Mouse (Mus musculus) heart, embryonic 12.5 days (tissue): ENCODE measurements around the gene Bscl2. TPM values are rescaled to one million over a fixed set of nuclear protein-coding genes. Genes with fewer than 3 reads are reported as not detected.

Experiments
- ATAC-seq: fragments of 200-750 bp; cut with Nextera tagmentation; 2 replicates; pipeline ENCODE4 v1.8.0; 2017; ENCODE audit warnings: moderate TSS enrichment, moderate library complexity; ENCODE audit not compliant: insufficient number of reproducible peaks, low FRiP score
- H3K27ac ChIP-seq: fragments of 300-500 bp; sonication (generic); 2 replicates; pipeline ENCODE4 v1.5.1; 2016; ENCODE audit warnings: mild to moderate bottlenecking, moderate library complexity; ENCODE audit not compliant: poor library complexity, severe bottlenecking
- H3K27me3 ChIP-seq: fragments of 300-500 bp; sonication (generic); replicated peaks from 2 replicates; pipeline ENCODE4 v1.6.1; 2016; ENCODE audit warnings: mild to moderate bottlenecking, moderate library complexity
- H3K36me3 ChIP-seq: fragments of 300-500 bp; sonication (generic); 2 replicates; pipeline ENCODE4 v1.6.1; 2016; ENCODE audit warnings: mild to moderate bottlenecking, moderate library complexity
- H3K4me1 ChIP-seq: fragments of 300-500 bp; sonication (generic); replicated peaks from 2 replicates; pipeline ENCODE4 v1.6.1; 2016; ENCODE audit warnings: mild to moderate bottlenecking
- H3K4me2 ChIP-seq: fragments of 300-500 bp; sonication (generic); 2 replicates; pipeline ENCODE4 v1.6.1; 2016; ENCODE audit warnings: mild to moderate bottlenecking, moderate library complexity
- H3K4me3 ChIP-seq: fragments of 300-500 bp; sonication (generic); 2 replicates; pipeline ENCODE4 v1.5.1; 2016; ENCODE audit warnings: mild to moderate bottlenecking
- H3K9ac ChIP-seq: fragments of 300-500 bp; sonication (generic); 2 replicates; pipeline ENCODE4 v1.6.1; 2016; ENCODE audit warnings: mild to moderate bottlenecking, moderate library complexity
- H3K9me3 ChIP-seq: fragments of 300-500 bp; sonication (generic); replicated peaks from 2 replicates; pipeline ENCODE4 v1.6.1; 2016; ENCODE audit warnings: mild to moderate bottlenecking, moderate library complexity
- WGBS: fragments of 180-500 bp; shearing (Covaris S2); methylation state at CpG from one replicate; pipeline ENCODE4 v1.1.7; 2016; 5-methylcytosine and 5-hydroxymethylcytosine counted together
- polyA plus RNA-seq: library from polyadenylated mRNA; unstranded; fragments of >200 nt; fragmentation: Nextera tagmentation; extraction: Ambion mirVana; gene quantifications from 2 replicates; pipeline ENCODE4 v1.2.1, GENCODE M21; 2016

The Bscl2 gene
- polyA plus RNA-seq, 1 experiment from 2014 or later = 41.1 TPM

DNA sequence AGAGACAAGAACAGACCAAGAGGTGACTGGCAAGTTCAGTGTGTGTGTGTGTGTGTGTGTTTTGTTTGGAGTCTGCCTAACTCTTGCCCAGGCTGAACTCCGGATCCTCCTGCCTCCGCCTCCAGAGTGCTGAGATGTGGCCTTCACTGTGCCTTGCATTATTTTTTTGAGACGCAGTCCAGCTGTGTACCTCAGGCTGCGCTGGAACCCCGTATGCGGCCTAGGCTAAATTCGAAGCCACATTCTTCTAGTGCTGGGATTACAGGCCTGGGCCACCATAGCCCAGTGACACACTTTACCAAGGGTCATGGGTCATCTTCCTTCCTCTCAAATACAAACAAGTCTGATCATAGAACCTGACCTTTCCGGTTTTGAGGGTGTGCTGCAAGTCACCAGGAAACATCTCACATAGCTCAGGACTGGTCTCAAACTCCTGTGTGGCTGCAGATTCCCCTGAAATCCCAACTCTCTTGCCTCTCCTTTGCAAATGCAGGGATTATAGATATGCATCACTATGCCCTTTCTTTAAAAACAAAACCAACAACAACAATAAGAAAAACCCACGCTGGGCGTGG, 35.1 kb downstream of the Bscl2 start:
- Histone ChIP-seq H3K27me3 (no peaks in the 10 kb centered on the region), H3K9me3 (no peaks in the 10 kb centered on the region), H3K27ac (no peak overlapping the region; the same call in 1 of the 2 replicates), H3K9ac (peak overlapping the region; percentile 93), H3K4me2 (peak overlapping the region; percentile 92), H3K36me3 (peaks cover 42% of the 10 kb centered on the region), H3K4me1 (peaks cover 12% of the 10 kb centered on the region), H3K4me3 (peak overlapping the region; percentile 84)
- 75% methylated on average over 10 of the region's 10 CpGs for WGBS
- ATAC-seq = no peak

DNA sequence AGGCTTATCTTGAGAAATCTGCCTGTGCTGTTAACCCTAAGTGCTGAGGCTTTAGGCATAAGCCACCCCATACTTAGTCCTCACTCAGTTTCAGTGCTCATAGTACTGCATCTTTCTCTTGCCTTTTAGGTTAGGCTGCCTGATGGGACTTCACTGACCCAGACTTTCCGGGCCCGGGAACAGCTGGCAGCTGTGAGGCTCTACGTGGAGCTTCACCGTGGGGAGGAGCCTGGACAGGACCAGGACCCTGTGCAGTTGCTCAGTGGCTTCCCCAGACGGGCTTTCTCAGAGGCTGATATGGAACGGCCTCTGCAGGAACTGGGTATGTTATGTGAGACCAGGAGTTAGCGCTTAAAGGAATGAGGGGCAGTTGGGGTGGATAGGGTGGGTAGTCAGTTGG, 37.8 kb downstream of the Bscl2 start:
- ATAC-seq = no peak
- H3K4me1 ChIP-seq = peaks cover 19% of the 10 kb centered on the region
- H3K4me2 ChIP-seq = no peak overlapping the region
- 91% methylated on average over 7 of the region's 7 CpGs for WGBS
- no peaks in the 10 kb centered on the region for H3K9me3 ChIP-seq
- no peaks in the 10 kb centered on the region for H3K27me3 ChIP-seq
- H3K4me3 ChIP-seq = no peak overlapping the region
- H3K9ac ChIP-seq = no peak overlapping the region
- H3K36me3 ChIP-seq = peaks cover 42% of the 10 kb centered on the region
- no peak overlapping the region for H3K27ac ChIP-seq

- under 1% methylated on average over 42 of the region's 42 CpGs for WGBS
- no peaks in the 10 kb centered on the region for H3K27me3 ChIP-seq
- H3K4me3 ChIP-seq = peak within 1 kb of the TSS; percentile 92
- peak within 1 kb of the TSS; percentile 86 for H3K27ac ChIP-seq
- H3K4me2 ChIP-seq = peak within 1 kb of the TSS; percentile 87
- no peaks in the 10 kb centered on the region for H3K9me3 ChIP-seq
- peaks cover 10% of the 10 kb centered on the region for H3K4me1 ChIP-seq
- peaks cover 18% of the 10 kb centered on the region for H3K36me3 ChIP-seq
- H3K9ac ChIP-seq = peak within 1 kb of the TSS; percentile 95
- peak; percentile 97 for ATAC-seq
Measured at GRCm38 (mm10) chr19:8880311-8881033, 43.2 kb downstream of the Bscl2 start, which contains the start of gene Uqcc3. Gene Uqcc3 (minus strand): TSS chr19:8880923.

DNA sequence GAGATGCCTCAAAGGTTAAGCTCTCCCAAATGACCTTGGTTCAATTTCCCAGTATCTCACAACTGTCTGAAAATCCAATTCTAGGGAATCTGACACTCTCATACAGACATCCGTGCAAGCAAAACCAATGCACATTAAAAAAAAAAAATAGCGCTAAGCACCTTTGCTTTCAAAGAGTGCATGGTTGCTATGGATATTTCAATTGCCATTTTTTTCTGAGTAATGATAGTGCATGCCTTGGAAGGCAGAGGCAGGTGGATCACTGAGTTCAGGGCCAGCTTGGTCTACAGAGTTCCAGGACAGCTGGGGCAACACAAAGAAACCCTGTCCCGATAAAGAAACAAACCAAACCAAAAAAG, 43.7 kb downstream of the Bscl2 start:
- H3K36me3 ChIP-seq = peaks cover 12% of the 10 kb centered on the region
- WGBS = 21% methylated on average over 3 of the region's 3 CpGs
- H3K27me3 ChIP-seq = no peaks in the 10 kb centered on the region
- peak overlapping the region; percentile 92 for H3K4me3 ChIP-seq
- no peak for ATAC-seq
- H3K9ac ChIP-seq = peak overlapping the region; percentile 95
- H3K9me3 ChIP-seq = no peaks in the 10 kb centered on the region
- H3K4me2 ChIP-seq = peak overlapping the region; percentile 87
- H3K27ac ChIP-seq = no peak overlapping the region; the same call in 1 of the 2 replicates
- H3K4me1 ChIP-seq = peaks cover 10% of the 10 kb centered on the region

GRCm38 (mm10) chr19:8883616-8884015, 46.3 kb downstream of the Bscl2 start, which contains the start of the genes Lbhd1 and Gm49403:
Gene Lbhd1 (plus strand): TSS chr19:8883732.
Gene Gm49403 (plus strand): TSS chr19:8883930.
- Histone ChIP-seq H3K9ac (no peak within 1 kb of the TSS), H3K27me3 (no peaks in the 10 kb centered on the region), H3K4me3 (no peak within 1 kb of the TSS), H3K4me1 (peaks cover 17% of the 10 kb centered on the region), H3K4me2 (no peak within 1 kb of the TSS), H3K36me3 (no peaks in the 10 kb centered on the region), H3K9me3 (no peaks in the 10 kb centered on the region), H3K27ac (no peak within 1 kb of the TSS)
- WGBS = 71% methylated on average over 3 of the region's 3 CpGs
- no peak for ATAC-seq

DNA sequence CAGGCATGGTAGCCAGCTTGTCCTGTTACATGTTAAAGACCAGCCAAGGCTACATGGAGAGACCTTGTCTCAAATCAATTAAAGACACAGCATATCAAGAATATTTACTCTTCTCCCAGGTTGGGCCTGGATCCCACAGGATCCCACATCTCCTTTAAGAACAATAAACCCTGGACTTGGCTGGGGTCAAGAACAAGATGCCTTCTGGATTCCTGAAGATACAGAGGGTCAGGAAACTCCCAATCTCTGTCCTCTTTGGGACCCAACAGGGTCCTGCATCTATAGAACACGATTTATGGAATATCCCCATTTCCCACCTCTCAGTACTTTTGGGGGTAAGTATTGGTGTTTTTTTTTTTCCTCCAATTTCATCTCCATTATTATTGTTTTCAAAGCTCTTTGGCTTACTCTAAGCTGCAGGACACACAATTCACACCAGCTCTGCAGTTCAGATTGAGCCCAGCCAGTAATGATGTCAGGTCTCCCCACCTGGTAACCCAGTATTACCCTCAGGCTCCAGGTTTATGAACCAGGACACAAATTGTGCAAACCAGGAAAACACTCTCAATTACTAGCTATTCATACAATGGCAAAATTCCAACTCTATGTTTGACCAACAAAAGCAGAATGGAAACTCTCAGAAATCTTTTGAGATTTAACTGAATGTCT, 49.8 kb downstream of the Bscl2 start:
- WGBS = 46% methylated on average over 1 of the region's 1 CpGs
- ATAC-seq = no peak
- peaks cover 14% of the 10 kb centered on the region for H3K36me3 ChIP-seq
- H3K9ac ChIP-seq = no peak overlapping the region
- peak overlapping the region; percentile 72 for H3K4me2 ChIP-seq
- peaks cover 16% of the 10 kb centered on the region for H3K4me1 ChIP-seq
- no peak overlapping the region for H3K27ac ChIP-seq
- H3K27me3 ChIP-seq = no peaks in the 10 kb centered on the region
- H3K4me3 ChIP-seq = no peak overlapping the region
- H3K9me3 ChIP-seq = no peaks in the 10 kb centered on the region

DNA sequence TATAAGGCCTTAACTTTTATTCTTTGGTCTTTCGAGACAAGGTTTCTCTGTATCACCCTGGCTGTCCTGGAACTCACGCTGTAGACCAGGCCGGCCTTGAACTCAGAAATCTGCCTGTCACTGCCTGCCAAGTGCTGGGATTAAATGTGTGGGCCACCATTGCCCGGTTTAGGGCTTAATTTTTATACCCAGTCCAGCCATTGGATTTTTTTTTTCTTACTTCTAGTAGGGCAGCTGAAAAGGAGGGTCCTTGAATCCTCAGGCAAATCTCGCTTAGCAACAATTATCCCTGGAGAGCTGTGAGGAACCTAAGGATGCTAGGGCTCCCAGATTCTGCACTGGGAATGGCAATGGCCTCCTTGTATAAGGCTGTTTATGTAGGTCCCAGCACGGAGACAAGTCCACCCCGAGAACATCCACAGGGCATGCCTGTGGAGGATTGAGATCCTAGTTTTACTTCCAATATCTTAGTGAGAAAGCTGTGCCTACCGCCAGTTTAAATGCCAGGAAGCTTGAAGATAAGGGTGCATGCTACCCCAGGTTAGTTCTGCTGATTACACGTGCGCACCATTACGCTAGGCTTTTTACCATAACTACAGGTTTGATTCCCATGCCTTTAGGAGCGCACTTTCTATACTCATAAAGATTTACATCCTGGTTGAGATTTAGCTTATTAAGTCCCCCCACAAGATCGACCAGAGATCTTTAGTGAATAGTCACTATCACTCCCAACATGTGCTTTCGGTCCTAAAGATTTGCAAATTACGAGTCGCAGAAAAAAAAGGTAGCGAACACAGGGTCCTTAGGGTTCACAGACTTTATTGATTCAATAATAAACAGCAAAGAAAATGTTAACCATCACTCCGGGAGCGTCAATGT, 50.6 kb downstream of the Bscl2 start:
- Histone ChIP-seq H3K27me3 (no peaks in the 10 kb centered on the region), H3K4me3 (peak overlapping the region; percentile 73), H3K4me1 (peaks cover 16% of the 10 kb centered on the region), H3K27ac (peak overlapping the region; percentile 82), H3K36me3 (peaks cover 14% of the 10 kb centered on the region), H3K9ac (peak overlapping the region; percentile 89), H3K9me3 (no peaks in the 10 kb centered on the region), H3K4me2 (peak overlapping the region; percentile 72)
- 16% methylated on average over 19 of the region's 19 CpGs for WGBS
- ATAC-seq = no peak

GRCm38 (mm10) chr19:8888511-8889385, 51.5 kb downstream of the Bscl2 start, which contains the start of the genes 1810009A15Rik and Gm49416:
Gene 1810009A15Rik (plus strand): TSS chr19:8888853.
Gene Gm49416 (plus strand): TSS chr19:8888926.
- ATAC-seq = peak; percentile 95
- WGBS = under 1% methylated on average over 58 of the region's 58 CpGs

GRCm38 (mm10) chr19:8892829-8893766, 55.8 kb downstream of the Bscl2 start, which contains the start of gene Ints5:
Gene Ints5 (plus strand): TSS chr19:8893005.
- peaks cover 41% of the 10 kb centered on the region for H3K36me3 ChIP-seq
- peak within 1 kb of the TSS; percentile 89 for H3K9ac ChIP-seq
- H3K4me1 ChIP-seq = peaks cover 30% of the 10 kb centered on the region
- no peaks in the 10 kb centered on the region for H3K27me3 ChIP-seq
- peak within 1 kb of the TSS; percentile 79 for H3K4me2 ChIP-seq
- peak within 1 kb of the TSS; percentile 84 for H3K27ac ChIP-seq
- ATAC-seq = peak; percentile 69
- peak within 1 kb of the TSS; percentile 96 for H3K4me3 ChIP-seq
- no peaks in the 10 kb centered on the region for H3K9me3 ChIP-seq
- 1% methylated on average over 54 of the region's 54 CpGs for WGBS

More at GRCm38 (mm10) chr19:8888511-8889385, 51.5 kb downstream of the Bscl2 start, which contains the start of the genes 1810009A15Rik and Gm49416:
- no peaks in the 10 kb centered on the region for H3K27me3 ChIP-seq
- H3K4me3 ChIP-seq = peak within 1 kb of the TSS; percentile 73
- peak within 1 kb of the TSS; percentile 72 for H3K4me2 ChIP-seq
- peak within 1 kb of the TSS; percentile 84 for H3K27ac ChIP-seq
- no peaks in the 10 kb centered on the region for H3K9me3 ChIP-seq
- peaks cover 14% of the 10 kb centered on the region for H3K36me3 ChIP-seq
- peak within 1 kb of the TSS; percentile 89 for H3K9ac ChIP-seq
- H3K4me1 ChIP-seq = peaks cover 20% of the 10 kb centered on the region
